Comparison of ENCODE assay signal across 52 mouse cellular contexts in the genomic region with DNA sequence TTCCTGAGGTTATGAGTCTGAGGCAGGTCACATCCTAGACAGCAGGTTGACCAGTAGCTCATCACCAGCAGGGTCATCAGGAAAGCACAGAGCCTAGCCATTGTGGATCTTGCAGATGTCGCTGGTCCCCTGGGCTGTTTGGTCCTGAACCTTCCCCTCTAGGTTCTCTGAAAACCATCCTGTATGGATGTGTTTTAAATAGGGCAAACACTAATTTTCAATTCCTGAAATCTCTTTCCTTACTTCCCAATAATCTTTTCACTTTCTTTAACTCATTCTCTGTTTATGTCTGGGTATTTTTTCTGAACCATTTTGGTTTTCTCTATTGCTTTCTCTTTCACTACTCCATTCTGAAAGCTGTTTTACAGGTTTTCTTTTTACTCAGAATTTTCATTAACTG. TPM values are rescaled to one million over a fixed set of nuclear protein-coding genes. Genes with fewer than 3 reads are reported as not detected.
"Had no signal": no experiment of that assay in that cellular context is flagged by ENCODE, and none has a peak within 500 bp of the region (broad histone marks: within the 10 kb centered on the region; RNA-seq: fewer than 3 reads in every experiment).

Gene Ifna14, minus strand, starts transcription at position 101 of the 400 bp plus-strand sequence.

- H3K27me3 ChIP-seq: heart, embryonic 12.5 days; heart, embryonic 13.5 days; heart, embryonic 15.5 days; hindbrain, embryonic 12.5 days; hindbrain, embryonic 13.5 days; hindbrain, embryonic 15.5 days; intestine, embryonic 15.5 days; kidney, embryonic 15.5 days had no signal

- H3K9me3 ChIP-seq: heart, embryonic 10.5 days; heart, embryonic 12.5 days; heart, embryonic 13.5 days; heart, embryonic 15.5 days; hindbrain, embryonic 12.5 days; hindbrain, embryonic 13.5 days; hindbrain, embryonic 15.5 days; intestine, embryonic 15.5 days; kidney, embryonic 15.5 days had no signal

- H3K27ac ChIP-seq: heart, embryonic 10.5 days; heart, embryonic 13.5 days; heart, embryonic 15.5 days; hindbrain, embryonic 12.5 days; hindbrain, embryonic 13.5 days; hindbrain, embryonic 14.5 days; hindbrain, embryonic 15.5 days; hindbrain, postnatal 0 days; intestine, embryonic 15.5 days; kidney, embryonic 15.5 days; kidney, postnatal 0 days; layer of hippocampus, adult 2 months; left cerebral cortex, adult 2 months had no signal

- ATAC-seq: hindbrain, embryonic 16.5 days; hindbrain, postnatal 0 days; inflammation-experienced regulatory T-cells, adult 6 months; intestine, embryonic 15.5 days; intestine, embryonic 16.5 days; intestine, postnatal 0 days had no signal

- H3K4me3 ChIP-seq: heart, embryonic 10.5 days; heart, embryonic 12.5 days; heart, embryonic 13.5 days; heart, embryonic 15.5 days; hindbrain, embryonic 12.5 days; hindbrain, embryonic 13.5 days; hindbrain, embryonic 15.5 days; intestine, embryonic 15.5 days; kidney, embryonic 15.5 days; layer of hippocampus, adult 2 months; left cerebral cortex, adult 2 months had no signal

- H3K36me3 ChIP-seq: heart, embryonic 10.5 days; heart, embryonic 12.5 days; heart, embryonic 13.5 days; heart, embryonic 15.5 days; hindbrain, embryonic 12.5 days; hindbrain, embryonic 13.5 days; hindbrain, embryonic 15.5 days; intestine, embryonic 15.5 days; kidney, embryonic 15.5 days had no signal

- DNase-seq: heart, postnatal 10 days; heart, postnatal 14 days; heart, postnatal 36 days; heart, postnatal 4 days; kidney, adult 11 months; kidney, adult 18-20 months; kidney, adult 2 months; kidney, adult 8-10 months; kidney, adult 9 months; kidney, postnatal 10 days; kidney, postnatal 14 days; kidney, postnatal 25 days; kidney, postnatal 36 days; kidney, postnatal 4 days; layer of hippocampus, adult 9-11 months; layer of hippocampus, postnatal 36 days had no signal

- H3K4me1 ChIP-seq: heart, embryonic 10.5 days; heart, embryonic 12.5 days; heart, embryonic 13.5 days; heart, embryonic 15.5 days; hindbrain, embryonic 12.5 days; hindbrain, embryonic 13.5 days; hindbrain, embryonic 15.5 days; intestine, embryonic 15.5 days; kidney, embryonic 15.5 days had no signal

RNA-seq across cellular contexts. Expression of gene Ifna14, which starts in this region (rescaled TPM):
- total RNA-seq: heart, postnatal 10 days; heart, postnatal 14 days; heart, postnatal 25 days; heart, postnatal 36 days; heart, postnatal 4 days; hematopoietic stem cell, adult 5-6 weeks; hindbrain, postnatal 0 days; layer of hippocampus, adult 18-20 months; layer of hippocampus, adult 2 months; layer of hippocampus, adult 8-10 months; layer of hippocampus, postnatal 10 days; layer of hippocampus, postnatal 14 days; layer of hippocampus, postnatal 25 days; layer of hippocampus, postnatal 36 days; left cerebral cortex, adult 18-20 months; left cerebral cortex, adult 2 months; left cerebral cortex, adult 8-10 months had no signal
- polyA plus RNA-seq: heart, embryonic 10.5 days; heart, embryonic 11.5 days; heart, embryonic 12.5 days; heart, embryonic 13.5 days; heart, embryonic 14.5 days; heart, embryonic 15.5 days; heart, embryonic 16.5 days; heart, postnatal 0 days; hindbrain, embryonic 11.5 days; hindbrain, embryonic 12.5 days; hindbrain, embryonic 13.5 days; hindbrain, embryonic 14.5 days; hindbrain, embryonic 15.5 days; hindbrain, embryonic 16.5 days; hindbrain, postnatal 0 days; inflammation-experienced regulatory T-cells, adult 6 months; intestine, embryonic 14.5 days; intestine, embryonic 15.5 days; intestine, embryonic 16.5 days; intestine, postnatal 0 days; kidney, adult 2 months; kidney, embryonic 14.5 days; kidney, embryonic 15.5 days; kidney, embryonic 16.5 days; kidney, postnatal 0 days; large intestine, adult 2 months had no signal
